Mouse (Mus musculus): Measurements from ENCODE around the gene Usp30.

The Usp30 gene

DNA sequence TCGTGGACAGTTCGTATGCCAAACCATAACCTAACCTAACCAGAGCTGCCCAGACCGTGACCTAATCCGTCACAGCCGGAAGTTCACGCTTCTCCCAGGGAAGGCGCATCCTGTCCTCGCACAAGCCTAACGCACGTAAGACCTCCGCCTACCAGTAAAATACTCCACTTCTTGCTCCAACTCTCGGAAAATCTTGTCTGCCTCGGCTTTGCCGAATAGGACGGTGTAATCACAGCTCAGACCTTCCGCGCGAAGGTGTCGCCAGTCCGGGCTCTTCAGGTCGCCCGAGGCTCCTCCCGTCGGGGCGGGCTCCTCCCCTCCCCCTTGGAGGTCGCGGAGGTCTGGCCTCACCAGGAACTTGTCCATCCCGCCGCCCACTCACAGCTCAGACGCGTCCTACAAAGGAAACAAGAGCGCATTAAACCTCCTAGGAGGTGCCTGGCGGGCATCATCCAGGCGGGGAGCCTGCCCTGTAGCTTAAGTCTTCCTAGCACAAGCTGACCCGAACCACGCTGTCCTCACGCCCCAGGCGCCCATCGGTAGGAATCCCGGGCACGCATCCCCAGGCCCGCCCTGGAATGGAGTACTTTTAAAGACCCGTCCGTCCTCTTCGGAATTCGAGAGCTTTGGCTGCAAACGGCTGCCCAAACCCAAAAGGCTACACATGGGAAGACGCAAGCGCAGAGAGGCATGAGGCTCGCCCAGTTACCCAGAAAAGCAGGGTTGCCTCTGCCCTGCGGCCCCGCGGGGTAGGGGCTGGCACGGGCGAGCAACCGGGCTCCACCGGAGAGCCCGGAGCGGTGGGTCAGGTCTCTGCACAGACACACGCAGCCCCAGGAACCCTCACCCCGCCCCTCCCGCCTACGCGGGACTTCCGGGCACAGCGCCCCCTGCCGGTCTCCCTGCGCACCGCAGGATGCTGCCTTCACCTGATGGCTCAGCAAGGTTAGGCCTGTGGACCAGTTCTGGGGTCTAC lies 62.4 kb downstream of the Usp30 start, which contains the start of gene Alkbh2:
Gene Alkbh2, minus strand, starts transcription at position 845 of the 976 bp plus-strand sequence.
- DNase-seq (ENCODE audit: low spot score) = peak; percentile 75

DNA sequence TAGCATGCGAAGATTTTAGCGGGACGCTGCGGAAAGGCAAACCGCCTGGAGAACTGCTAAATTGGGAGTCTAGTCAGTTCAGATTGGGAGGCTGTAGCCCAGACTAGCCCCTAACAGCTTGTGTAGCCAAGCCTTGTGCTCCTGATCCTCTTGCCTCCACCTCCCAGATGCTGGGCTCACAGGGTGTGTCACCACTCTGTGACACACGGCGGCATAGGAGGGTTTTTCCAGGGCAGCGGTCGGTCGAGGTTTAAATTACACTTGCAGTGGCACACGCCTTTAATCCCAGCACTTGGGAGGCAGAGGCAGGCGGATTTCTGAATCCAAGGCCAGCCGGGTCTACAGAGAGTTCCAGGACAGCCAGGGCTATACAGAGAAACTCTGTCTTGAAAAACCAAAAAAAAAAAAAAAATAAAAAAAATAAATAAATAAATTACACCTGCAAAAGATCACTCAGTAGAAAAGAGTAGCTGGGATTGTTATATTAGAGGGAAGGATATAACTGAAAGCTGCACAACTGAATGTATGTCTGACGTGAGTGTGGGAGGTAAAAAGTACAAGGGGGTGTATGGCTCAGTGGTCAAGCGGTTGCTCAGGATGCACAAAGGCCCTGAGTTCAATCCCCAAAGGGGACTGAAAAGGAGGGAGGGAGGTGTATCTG lies 64.4 kb downstream of the Usp30 start:
- DNase-seq (ENCODE audit: low spot score) = no peak

DNA sequence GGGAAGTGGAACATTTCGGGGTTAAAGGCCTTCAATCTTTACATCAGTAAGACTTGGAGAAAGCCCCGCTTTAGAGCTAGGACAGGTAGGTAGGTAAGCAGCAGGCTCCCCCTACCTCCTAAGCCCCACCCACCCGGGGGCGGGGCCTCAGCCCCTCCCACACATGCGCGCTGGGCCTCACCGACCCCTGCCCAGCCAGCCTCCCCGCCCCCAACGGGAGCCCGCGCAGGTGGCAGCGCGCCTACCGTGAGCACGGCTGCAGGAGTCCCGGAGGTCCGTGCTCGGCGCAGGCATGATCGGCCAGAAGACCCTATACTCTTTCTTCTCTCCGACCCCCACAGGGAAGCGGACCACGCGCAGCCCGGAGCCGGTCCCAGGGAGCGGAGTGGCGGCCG lies 64.9 kb downstream of the Usp30 start, which contains the start of gene Ung:
Gene Ung, plus strand, starts transcription at position 176 of the 395 bp plus-strand sequence.
- DNase-seq (ENCODE audit: low spot score) = no peak

DNA sequence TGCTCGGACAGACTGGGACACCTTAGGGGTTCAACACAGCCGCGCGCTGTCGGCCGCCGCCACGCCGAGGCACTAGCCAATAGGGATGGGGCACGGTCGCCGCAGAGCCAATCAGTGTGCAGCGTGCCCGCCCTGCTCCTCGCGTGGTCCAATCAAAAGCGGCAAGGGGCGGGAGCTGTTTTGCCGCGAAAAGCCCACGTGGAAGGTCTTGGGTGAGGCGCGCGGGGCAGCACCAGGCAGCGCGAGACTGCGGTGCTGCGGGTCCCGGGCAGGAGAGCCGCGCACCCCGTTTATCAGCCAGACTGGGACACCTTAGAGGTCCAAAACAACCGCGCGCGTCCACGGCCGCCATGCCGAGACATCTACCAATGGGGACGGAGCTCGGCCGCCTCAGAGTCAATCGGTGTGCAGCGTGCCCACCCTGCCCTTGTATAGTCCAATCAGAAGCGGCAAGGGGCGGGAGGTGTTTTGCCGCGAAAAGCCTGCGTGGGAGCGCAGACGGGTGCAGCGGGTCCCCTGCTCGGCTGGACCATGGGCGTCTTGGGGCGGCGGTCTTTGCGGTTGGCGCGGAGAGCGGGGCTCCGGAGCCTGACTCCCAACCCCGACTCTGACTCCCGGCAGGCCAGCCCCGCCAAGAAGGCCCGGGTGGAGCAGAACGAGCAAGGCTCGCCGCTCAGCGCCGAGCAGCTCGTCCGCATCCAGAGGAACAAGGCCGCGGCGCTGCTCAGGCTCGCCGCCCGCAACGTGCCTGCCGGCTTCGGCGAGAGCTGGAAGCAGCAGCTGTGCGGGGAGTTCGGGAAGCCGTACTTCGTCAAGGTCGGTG lies 65.6 kb downstream of the Usp30 start:
- DNase-seq (ENCODE audit: low spot score) = peak; percentile 92

DNA sequence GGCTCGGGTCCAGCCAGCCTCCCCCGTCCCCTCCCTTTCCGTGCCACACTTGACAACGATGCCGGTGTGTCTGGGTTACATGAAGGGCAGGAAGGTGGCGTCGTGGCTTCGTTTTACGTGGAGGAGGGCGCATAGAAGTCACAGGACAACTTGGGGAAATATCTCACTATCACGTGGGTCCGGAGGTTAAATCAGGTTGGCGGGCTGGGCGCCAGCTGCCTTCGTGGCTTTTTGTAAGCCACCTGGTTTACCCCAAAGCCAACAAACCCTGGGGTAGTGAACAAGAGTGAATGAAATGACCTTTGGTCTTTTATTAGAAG lies 66.2 kb downstream of the Usp30 start:
- DNase-seq (ENCODE audit: low spot score) = no peak

DNA sequence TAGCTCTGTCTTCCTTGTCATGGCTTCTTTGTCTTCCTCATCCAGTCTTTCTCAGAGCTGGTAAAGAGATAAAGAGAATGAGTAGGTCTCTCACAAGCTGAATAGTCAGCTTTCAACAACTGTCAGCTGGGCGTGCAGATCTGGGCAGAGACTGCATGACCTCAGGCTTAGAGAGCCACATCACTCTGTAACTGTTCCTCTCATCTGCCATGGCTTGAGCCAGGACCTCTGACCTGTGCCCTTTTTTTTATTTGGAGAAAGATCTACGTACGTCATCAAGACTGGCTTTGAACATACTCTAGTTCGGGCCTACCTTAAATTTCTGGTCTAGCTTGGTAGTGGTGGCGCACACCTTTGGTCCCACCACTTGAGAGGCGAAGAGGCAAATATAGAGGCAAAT lies 67.6 kb downstream of the Usp30 start:
- no peak for DNase-seq (ENCODE audit: low spot score)

DNA sequence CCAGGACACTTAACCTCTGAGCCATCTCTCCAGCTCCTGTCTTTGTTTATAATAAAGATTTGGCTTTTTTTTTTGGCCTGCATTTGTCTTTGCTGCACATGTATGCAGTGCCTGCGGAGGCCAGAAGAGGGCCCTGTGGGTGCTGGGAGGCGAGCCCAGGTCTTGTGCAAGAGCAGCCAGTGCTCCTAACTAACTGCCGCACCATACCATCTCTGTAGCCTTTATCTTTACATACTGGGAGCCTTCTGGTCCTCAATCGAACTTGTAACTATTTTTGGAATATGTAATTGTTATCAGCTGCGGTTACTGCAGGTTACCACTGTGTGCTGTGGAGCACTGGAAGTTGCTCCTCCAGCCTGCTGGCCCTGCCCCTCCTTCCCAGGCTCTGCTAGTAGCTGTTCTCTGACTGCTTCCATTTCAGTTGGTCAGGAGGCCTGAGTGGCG lies 68.9 kb downstream of the Usp30 start:
- peak; percentile 53 for DNase-seq (ENCODE audit: low spot score)

DNA sequence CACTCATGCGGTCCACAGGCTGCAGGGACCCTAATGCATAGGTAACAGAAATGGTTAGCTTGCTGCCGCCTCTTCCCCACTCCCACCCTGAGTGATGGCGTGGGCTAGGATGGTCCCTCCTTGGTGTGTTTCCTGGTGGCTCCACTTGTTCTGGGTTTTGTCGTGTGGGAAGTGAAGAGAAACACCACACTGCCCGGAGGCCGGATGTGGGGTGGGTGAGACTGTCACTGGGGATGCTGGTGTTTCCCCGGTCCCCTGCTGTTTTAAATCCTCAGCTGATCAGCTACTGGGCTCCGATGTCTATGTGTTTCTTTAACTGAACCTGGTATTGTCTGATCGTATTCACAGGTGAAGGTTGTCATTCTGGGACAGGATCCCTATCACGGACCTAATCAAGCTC lies 70.3 kb downstream of the Usp30 start:
- no peak for DNase-seq (ENCODE audit: low spot score)

DNA sequence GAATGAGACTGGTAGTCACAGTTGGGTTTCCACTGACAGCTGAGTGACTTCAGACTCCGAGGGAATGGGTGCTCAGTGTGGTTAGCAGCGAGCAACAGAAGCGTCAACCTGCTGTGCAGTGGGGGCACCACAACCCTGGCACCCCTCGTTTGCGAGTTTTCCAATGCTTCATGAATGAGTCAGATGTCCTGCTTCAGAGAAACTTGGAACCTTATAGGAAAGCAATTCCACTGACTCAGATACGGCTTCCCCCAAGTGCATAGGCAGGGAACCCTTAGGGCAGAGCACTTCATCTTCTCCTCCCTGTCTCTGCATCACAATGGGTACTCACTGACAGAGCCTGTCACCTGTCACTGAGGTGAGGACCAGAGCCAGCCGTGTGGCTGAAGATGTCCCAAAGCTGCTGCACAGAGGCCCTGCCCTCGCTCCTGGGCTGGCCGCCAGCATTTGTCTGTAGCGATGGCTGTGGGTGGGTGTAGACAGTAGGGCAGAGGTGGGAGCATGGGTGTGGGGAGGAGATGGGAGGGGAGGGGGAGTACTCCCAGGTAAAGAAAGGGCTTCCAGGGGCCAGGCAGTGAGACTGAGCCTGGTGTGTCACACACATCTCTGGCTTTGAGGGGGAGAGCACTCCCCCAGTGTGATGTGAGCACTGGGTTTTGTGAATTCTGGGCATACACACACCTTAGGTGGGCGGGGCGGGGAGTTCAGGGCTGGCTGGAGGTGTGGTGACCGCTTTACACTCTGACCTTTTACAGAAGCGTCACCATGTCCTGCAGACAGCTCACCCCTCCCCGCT lies 72.4 kb downstream of the Usp30 start:
- DNase-seq (ENCODE audit: low spot score) = no peak

DNA sequence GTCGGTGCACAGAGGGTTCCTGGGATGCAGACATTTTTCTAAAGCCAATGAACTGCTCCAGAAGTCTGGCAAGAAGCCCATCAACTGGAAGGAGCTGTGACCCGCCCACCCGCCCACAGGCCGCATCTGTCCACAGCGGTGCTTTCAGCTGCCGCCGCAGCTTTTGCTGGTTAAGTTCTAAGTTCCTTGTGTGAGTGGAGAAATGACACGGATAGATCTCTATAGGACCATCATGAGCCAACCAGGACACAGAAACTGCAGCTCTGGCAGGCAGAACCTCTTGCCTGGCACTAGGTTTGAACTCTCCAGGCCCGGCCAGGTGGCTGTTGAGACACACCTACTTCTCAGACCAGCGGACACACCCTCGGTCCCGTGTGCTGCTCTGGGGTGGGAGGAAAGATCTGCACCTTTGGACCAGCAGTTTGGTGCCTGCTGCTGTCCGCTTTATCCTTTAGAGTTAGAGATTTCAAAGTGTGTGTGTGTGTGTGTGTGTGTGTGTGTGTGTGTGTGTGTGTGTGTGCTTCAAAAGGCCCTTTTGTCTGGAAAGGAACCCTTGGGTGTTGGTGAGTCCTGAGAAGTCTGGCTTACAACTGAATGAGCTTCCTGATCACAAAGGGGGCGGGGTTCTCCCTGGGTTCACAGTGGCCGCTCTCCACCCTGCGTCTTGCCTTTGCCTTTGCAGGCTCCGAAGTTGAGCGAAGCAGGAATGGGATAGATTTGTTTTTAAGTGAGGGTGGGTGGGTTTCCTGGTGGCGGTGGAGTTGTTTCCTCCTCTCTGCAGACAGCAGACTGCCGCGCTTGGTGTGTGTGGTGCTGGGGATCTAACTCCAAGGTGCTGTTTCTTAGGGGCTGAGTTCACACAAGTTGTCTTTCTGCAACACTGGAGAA lies 73.3 kb downstream of the Usp30 start:
- no peak for DNase-seq (ENCODE audit: low spot score)

DNA sequence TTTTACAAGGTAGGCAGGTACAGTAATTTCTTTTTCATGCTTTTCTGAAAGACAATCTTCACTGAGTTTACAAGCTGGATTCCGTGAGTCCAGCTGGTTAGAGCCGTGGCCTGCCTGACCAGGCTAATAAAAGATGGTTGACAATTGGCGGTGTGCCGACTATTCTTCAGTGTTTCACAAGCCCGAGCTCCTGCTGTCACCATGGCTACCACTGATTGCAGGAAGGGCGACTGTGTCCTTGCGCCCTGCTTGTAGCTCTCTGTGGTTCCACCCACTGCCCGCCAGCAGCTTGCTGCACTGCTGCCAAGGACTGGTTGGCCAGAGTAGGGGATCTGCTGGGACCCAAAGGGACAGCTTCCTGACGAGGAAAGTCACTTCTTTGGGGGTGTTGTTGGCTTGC lies 73.9 kb downstream of the Usp30 start:
- peak; percentile 81 for DNase-seq (ENCODE audit: low spot score)

DNA sequence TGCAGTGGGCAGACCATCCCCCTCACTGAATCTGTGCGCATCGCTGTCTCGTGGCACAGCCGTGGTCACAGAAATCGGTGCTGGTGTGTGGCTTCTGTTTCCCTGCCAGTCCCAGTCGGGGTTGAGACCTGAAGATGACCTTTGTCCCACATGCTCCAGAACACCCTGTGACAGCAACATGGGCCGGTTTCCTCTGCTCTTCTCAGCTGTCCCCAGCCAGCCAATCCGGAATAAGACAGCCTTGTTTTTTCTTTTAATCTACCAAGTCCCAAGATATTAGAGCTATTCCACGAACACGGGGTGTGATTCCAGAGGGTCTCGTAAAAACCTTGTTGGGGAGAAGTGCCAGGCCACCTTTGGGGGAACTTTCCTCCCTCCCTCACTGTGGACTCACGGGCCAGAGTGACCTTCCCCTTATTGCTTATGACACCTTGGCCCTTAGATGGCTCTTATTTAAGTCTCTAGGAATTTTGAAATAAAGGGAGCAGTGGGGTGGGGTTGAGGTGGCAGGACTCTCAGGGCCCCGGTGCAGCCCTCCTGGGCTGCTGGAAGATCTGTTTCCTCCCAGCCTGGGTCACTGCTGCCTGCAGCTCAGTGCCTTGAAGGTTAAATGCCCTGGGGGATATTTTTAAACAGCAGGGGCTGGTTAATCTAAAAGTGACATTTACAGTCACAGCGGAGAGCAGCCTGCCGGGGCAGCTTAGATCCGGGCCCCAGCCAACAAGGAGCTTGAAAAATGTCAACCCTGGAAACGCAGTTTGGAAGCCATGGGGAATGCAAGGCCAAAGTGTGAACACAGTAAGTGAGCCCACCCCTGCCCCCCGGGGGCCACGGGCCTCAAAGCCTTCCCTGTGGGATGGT lies 81.0 kb downstream of the Usp30 start, which contains the start of gene Acacb:
Gene Acacb, plus strand, starts transcription at position 508 of the 861 bp plus-strand sequence.
- DNase-seq (ENCODE audit: low spot score) = no peak

DNA sequence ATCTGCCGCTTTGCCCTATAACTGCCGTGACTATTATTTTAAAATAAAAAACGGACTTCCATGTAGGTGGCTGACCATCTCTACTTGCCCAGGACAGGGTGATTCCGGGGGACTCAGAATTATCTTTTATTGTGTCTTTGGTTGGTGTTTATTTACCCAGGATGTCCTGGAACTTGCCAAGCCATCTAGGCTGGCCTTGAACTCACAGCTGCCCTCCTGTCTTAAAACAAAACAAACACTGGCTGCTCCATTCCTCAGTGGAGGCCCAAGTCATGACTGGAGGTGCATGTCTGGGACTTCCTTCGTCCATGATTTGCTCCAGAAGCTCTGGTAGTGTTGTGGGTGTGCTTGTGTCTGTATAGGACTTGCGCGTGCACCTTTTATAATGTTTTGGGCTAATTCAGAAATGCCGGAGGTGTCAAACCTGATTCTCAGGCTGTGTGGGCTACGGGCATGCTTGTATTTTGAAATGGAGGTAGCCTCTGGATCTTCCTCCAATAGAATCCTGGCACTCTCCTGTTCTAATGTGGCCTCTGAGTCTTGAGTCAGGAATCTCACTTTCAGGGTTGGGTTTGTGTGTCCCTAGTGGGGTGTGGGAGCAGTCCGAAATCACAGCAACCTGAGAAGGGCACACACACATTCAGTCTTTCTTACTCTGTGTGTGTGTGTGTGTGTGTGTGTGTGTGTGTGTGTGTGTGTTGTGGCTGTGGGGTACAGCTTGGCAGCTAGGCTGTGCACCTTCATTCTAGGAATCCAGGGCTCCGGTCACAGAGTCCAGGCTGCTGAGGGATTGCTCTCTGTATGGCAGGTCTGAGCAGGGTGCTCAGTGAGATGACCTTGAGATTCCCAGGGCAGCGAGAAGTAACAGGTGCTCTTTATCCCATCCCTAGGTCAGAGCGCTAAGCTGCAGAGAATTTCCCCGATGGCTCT lies 82.0 kb downstream of the Usp30 start:
- DNase-seq (ENCODE audit: low spot score) = no peak

DNA sequence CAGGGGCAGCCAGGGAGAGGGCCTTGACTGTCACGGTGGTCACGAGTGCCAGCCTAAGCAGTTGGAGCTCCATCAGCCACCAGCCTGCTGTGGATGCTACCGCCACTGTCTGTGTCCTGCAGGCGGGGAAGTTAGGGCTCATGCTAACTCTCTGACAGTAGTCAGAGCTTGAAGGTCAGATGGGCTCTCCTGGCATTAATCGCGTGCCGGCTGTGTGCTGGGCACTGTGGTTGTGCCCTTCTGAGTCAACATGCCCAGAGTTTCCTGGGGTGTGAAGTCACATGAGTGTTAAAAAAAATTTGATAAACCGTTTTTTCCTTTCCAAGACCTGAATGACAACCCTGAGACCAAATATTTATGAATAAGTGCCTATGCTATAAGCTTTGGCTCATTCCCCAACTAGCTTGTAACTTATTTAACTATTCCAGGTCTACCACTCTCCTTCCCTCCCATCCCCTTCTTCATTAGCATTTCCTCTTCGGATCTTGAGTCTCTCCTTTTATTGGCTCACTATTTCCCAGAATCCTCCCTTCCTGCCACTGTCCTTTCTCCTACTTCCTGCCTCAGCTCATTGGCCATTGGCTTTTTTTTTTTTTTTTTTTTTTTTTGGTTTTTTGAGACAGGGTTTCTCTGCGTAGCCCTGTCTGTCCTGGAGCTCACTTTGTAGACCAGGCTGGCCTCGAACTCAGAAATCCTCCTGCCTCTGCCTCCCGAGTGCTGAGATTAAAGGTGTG lies 87.3 kb downstream of the Usp30 start:
- DNase-seq (ENCODE audit: low spot score) = no peak

DNA sequence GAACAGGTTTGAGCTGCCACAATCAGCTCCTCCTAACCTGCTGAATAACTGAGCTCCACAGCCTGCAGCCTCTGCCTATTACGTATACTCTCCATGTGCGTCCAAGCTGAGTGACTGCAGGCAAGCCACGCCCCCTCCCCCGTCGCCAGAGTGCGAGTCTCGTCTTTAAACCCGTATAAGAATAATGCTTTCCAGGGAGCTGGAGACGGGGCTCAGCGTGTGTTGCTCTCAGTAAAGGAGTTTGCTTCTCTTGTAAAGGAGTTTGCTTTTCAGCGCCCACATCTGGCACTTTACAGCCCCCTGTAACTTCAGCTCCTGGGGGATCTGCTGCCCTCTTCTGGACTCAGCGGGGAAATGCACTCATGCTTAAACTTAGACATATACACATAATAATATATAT lies 88.2 kb downstream of the Usp30 start:
- DNase-seq (ENCODE audit: low spot score) = no peak

DNA sequence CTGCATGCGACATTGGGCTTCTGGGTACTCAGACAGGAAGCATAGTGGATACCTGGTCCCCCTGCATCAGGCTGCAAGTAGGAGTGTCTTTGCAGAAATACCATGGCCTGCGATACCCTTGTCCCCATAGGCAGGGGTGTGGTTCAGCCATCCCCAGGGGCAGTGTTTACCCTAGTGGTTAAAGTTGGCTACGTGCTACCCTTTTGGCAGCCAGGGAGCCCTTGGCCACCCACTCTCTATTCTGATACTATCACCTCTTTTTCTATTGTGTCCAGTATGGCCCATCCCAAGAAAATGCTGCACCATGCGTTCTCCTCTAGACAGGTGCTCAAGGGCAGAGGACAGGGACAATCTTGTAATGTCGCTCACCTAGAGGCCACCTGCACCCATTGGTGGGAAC lies 89.5 kb downstream of the Usp30 start:
- no peak for DNase-seq (ENCODE audit: low spot score)

DNA sequence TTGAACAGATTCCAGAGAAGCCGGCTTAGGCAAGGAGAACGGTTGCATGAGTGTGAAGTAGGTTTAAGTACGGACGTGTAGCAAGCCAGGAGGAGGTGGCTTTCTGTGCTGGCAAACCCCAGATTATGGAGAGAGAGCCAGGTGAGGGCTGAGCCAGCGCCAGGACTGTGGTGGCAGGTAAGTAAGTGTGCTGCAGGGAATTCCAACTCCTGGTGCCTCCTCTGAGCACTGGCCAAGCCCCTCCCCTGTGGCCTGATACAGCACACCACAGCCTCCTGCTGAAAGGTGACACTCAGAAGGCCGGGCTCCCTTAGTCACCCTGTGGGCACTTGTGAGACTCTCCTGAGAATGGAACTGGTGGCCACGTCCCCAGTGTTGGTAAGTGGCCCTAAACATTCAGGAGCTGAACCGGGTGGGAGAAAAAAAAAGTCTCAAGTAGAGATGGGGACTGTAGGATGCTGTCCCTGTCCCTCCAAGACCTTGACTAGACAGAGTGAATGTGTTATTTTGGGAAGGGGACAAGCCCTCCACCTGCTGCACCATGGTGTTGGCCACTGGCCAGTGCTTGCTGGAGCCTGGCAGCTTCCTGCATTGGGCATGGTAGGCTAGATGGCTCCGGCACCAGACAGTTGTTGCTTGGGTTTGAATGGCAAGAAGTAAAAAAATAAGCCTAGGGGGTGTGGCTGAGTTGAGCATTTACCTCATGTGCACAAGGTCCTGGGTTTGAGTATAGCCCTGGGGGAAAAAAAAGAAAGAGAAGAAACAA lies 90.1 kb downstream of the Usp30 start:
- no peak for DNase-seq (ENCODE audit: low spot score)

Measured in layer of hippocampus, adult 11-12 months (tissue).